Mouse (Mus musculus) CD4-positive, CD25-positive, alpha-beta regulatory T cell, adult 4 months (primary cell): ENCODE measurements at regions not wholly inside any gene's neighbourhood (a gene's known extent, or its start where the extent isn't known, plus 50 kb on each side); places are given as distances from the start of the nearest gene placed in this dataset.

Source experiments
- ATAC-seq: one replicate; pipeline ENCODE4 v1.8.0; 2017

DNA sequence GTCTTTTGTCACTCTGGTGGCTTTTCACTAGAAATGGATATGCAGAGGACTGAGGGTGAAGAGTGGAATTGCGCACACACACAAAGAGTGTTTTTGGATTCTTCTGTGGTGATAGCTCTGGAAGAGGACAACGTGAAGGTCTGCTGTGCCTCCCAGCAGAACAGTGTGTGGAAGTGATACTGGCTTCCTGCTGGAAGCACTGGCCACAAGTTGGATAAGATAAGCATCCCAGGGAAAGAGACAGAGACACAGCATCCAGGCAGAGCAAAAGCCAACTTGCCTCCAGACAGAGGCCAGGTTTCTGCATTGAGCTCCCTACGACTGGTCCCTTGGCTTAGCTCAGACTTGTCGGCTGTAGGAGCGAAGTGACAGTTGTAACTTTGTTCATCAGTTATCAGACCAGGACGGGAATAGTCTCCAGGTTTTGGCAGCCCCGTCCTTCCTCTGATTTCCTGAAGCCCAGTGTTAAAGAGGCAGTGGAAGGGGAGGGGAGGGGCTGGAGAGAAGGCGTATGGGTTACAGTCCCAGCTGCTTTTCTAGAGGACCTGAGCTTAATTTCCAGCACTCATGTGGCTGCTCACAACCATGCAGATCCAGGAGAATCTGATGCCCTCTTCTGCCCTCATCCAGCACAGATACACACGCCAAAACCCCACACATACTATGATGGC lies 89.2 kb downstream of the Tmem170b start:
- no peak for ATAC-seq

DNA sequence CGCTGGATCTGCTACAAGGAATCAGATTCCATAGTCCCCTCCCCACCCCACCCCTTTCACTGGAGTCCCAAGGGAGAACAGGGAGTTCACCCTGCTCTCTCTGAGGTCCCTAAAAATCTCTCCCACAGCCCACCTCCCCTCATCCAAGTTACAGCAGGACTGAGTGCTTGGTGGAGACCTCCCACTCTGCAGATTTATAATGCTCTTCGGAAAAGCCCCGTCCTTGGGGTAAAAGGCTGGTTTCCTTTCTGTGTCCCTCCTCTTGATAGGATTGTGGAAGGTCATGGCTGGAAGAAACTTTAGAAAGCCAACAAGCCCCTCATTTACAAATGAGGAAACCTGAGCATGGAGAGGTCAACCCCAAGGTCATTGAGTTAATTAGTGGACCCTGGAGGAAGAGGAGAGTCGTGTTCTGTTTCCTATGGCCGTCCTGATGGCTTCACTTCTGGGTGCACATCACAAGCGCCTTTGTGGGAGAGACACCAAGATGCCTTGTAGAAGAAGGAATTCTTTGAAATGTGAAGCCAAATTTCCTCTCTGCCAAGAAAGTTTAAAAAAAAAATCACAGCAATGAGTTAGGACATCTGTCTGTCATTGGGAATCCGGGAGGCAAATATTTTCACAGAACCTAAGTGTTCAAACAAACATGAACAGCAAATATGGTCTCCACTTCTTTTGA lies 91.2 kb downstream of the Tmem170b start:
- ATAC-seq = no peak

GRCm38 (mm10) chr13:41701345-41701744 lies 95.6 kb downstream of the Tmem170b start:
- ATAC-seq = no peak

GRCm38 (mm10) chr13:41701829-41702231 lies 96.1 kb downstream of the Tmem170b start:
- no peak for ATAC-seq

- ATAC-seq = no peak
Measured at GRCm38 (mm10) chr13:41703196-41703595, 97.5 kb downstream of the Tmem170b start.

GRCm38 (mm10) chr13:41703618-41704017 lies 97.9 kb downstream of the Tmem170b start:
- no peak for ATAC-seq

GRCm38 (mm10) chr13:41704806-41705205 lies 99.1 kb downstream of the Tmem170b start:
- no peak for ATAC-seq

- ATAC-seq = no peak
Measured at GRCm38 (mm10) chr13:41705636-41706035, 99.9 kb downstream of the Tmem170b start.

DNA sequence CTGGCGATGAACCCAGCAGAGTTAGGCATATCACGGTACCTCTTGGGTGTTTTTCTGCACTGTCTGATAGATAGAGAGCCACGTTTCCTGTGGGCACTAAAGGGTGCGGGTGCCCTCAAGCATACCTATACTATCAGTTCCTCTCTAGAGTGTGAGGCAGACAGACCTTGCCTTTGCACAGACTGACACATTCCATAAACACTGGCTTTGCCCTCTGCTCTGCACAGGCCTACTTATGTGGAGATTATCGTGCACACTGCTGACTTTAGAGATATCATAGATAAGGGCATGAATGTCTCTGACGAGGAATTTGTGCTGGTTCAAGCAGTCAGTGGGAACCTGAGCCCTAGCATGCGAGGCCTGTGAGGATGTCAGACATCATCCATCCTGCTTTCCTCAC lies 102.1 kb downstream of the Tmem170b start:
- no peak for ATAC-seq

- ATAC-seq = no peak
Measured at GRCm38 (mm10) chr13:41709071-41709470, 103.4 kb downstream of the Tmem170b start.

GRCm38 (mm10) chr13:41709475-41710227 lies 103.9 kb downstream of the Tmem170b start:
- ATAC-seq = peak; percentile 58

- ATAC-seq = no peak
Measured at GRCm38 (mm10) chr13:41712616-41713015, 106.9 kb downstream of the Tmem170b start.
